Mouse (Mus musculus): ENCODE measurements at regions not wholly inside any gene's neighbourhood (a gene's known extent, or its start where the extent isn't known, plus 50 kb on each side); places are given as distances from the start of the nearest gene placed in this dataset.

GRCm38 (mm10) chr16:29800457-29800856 is 221.3 kb downstream of the Opa1 start:
- no peak for DNase-seq (ENCODE audit: low spot score)

- no peak for DNase-seq (ENCODE audit: low spot score)
Observed at GRCm38 (mm10) chr16:29802085-29802484, 223.0 kb downstream of the Opa1 start.

GRCm38 (mm10) chr16:29802603-29803002 is 223.5 kb downstream of the Opa1 start:
- DNase-seq (ENCODE audit: low spot score) = no peak

GRCm38 (mm10) chr16:29807859-29808258 is 228.7 kb downstream of the Opa1 start:
- no peak for DNase-seq (ENCODE audit: low spot score)

- DNase-seq (ENCODE audit: low spot score) = no peak
Observed at GRCm38 (mm10) chr16:29808851-29809250, 229.7 kb downstream of the Opa1 start.

GRCm38 (mm10) chr16:29813411-29814038 is 234.4 kb downstream of the Opa1 start:
- no peak for DNase-seq (ENCODE audit: low spot score)

GRCm38 (mm10) chr16:29814039-29814438 is 234.9 kb downstream of the Opa1 start:
- peak; percentile 73 for DNase-seq (ENCODE audit: low spot score)

GRCm38 (mm10) chr16:29814655-29815054 is 235.5 kb downstream of the Opa1 start:
- DNase-seq (ENCODE audit: low spot score) = no peak

GRCm38 (mm10) chr16:29815200-29815599 is 236.1 kb downstream of the Opa1 start:
- no peak for DNase-seq (ENCODE audit: low spot score)

- DNase-seq (ENCODE audit: low spot score) = no peak
Observed at GRCm38 (mm10) chr16:29815632-29816337, 236.7 kb downstream of the Opa1 start.

GRCm38 (mm10) chr16:29816681-29817369 is 237.7 kb downstream of the Opa1 start:
- peak; percentile 86 for DNase-seq (ENCODE audit: low spot score)

GRCm38 (mm10) chr16:29818807-29819440 is 239.8 kb downstream of the Opa1 start:
- peak; percentile 60 for DNase-seq (ENCODE audit: low spot score)

GRCm38 (mm10) chr16:29820704-29821103 is 241.6 kb downstream of the Opa1 start:
- no peak for DNase-seq (ENCODE audit: low spot score)

GRCm38 (mm10) chr16:29822110-29822509 is 242.1 kb upstream of the Hes1 start:
- no peak for DNase-seq (ENCODE audit: low spot score)

GRCm38 (mm10) chr16:29822843-29823401 is 241.3 kb upstream of the Hes1 start:
- no peak for DNase-seq (ENCODE audit: low spot score)

GRCm38 (mm10) chr16:29826927-29827326 is 237.3 kb upstream of the Hes1 start:
- DNase-seq (ENCODE audit: low spot score) = no peak

GRCm38 (mm10) chr16:29827776-29828175 is 236.4 kb upstream of the Hes1 start:
- no peak for DNase-seq (ENCODE audit: low spot score)

GRCm38 (mm10) chr16:29829457-29829856 is 234.7 kb upstream of the Hes1 start:
- no peak for DNase-seq (ENCODE audit: low spot score)

GRCm38 (mm10) chr16:29830101-29830500 is 234.1 kb upstream of the Hes1 start:
- no peak for DNase-seq (ENCODE audit: low spot score)

- DNase-seq (ENCODE audit: low spot score) = no peak
Observed at GRCm38 (mm10) chr16:29833298-29833697, 230.9 kb upstream of the Hes1 start.

- no peak for DNase-seq (ENCODE audit: low spot score)
Observed at GRCm38 (mm10) chr16:29833875-29834274, 230.3 kb upstream of the Hes1 start.

- no peak for DNase-seq (ENCODE audit: low spot score)
Observed at GRCm38 (mm10) chr16:29834669-29835068, 229.5 kb upstream of the Hes1 start.
